In the genomic region with DNA sequence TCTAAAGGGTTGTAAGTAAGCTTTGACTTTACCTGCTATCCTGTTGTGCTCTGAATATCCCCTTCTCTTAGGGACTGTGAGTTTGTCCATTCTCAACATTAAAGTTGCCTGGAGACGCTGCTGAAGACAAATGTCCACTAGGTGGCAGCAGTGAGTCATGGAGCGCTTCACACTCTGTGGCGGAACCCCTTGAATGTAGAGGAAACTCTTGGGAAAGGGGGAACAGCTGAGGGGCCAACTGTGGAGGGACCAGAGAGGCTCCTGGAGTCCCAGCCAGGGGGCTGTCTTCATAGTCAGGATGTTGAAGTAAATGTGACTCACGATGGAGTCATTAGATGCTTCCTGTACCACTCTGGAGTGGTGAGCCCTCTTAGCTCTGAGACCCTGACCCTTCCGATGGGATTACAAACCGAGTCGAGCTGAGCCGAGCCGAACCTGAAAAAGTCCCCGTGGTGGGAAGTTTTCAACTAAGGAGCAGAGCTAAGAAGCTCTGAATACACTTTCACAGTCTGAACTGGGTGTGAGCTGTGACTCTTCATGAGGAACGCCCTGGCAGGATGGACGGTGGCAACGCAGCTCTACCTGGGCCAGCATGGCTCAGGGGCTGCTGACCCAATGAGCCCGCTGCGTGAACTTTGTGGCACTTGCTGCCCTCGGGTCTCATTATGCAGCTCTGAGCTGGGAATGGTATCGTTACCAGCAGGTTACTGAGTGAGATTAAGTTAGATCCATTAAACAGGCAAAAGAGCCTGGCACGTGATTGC, we compare ENCODE assay signal across 8 mouse cellular contexts. TPM values are rescaled to one million over a fixed set of nuclear protein-coding genes. Genes with fewer than 3 reads are reported as not detected.
DNase-seq lines count a peak whose midpoint lies in the region; ATAC-seq and TF ChIP-seq lines count a peak whose summit lies in the region.
"Had no signal": no experiment of that assay in that cellular context is flagged by ENCODE, and none has a peak within 500 bp of the region (broad histone marks: within the 10 kb centered on the region; RNA-seq: fewer than 3 reads in every experiment).

No protein-coding gene starts in this region.

- no peak overlapping the region for H3K4me2 ChIP-seq in hindbrain, embryonic 15.5 days
- H3K4me2 ChIP-seq in midbrain, embryonic 12.5 days (replicated peaks), result peak overlapping the region; percentile 9; the same call in 1 of the 2 replicates

- H3K27ac ChIP-seq in MEL (ENCODE audit: control insufficient read depth, low read depth, low read length), result no peak overlapping the region
- H3K27ac ChIP-seq in embryonic fibroblast, embryonic 13.5 days (ENCODE audit: insufficient read depth, low read length), result no peak overlapping the region
- no peak overlapping the region for H3K27ac ChIP-seq in hindbrain, embryonic 15.5 days (replicated peaks)
- no peak overlapping the region for H3K27ac ChIP-seq in midbrain, embryonic 12.5 days (replicated peaks)
- peak overlapping the region; percentile 66 for H3K27ac ChIP-seq in small intestine, adult 2 months (ENCODE audit: insufficient read depth, low read depth, low read length)

- no peaks in the 10 kb centered on the region for H3K9me3 ChIP-seq in MEL (replicated peaks; ENCODE audit: insufficient read depth, low read length)
- no peaks in the 10 kb centered on the region for H3K9me3 ChIP-seq in hindbrain, embryonic 15.5 days
- H3K9me3 ChIP-seq in midbrain, embryonic 12.5 days, result no peaks in the 10 kb centered on the region

- H3K4me1 ChIP-seq in MEL (ENCODE audit: control insufficient read depth in 1 of 2, insufficient read depth in 2 of 2, low read length in 2 of 2), result peaks cover 6 to 9% of the 10 kb centered on the region in 2 experiments; a peak in 3 of 4 replicates
- no peaks in the 10 kb centered on the region for H3K4me1 ChIP-seq in embryonic fibroblast, embryonic 13.5 days (ENCODE audit: control insufficient read depth, insufficient read depth, low read length)
- H3K4me1 ChIP-seq in hindbrain, embryonic 15.5 days (replicated peaks), result peaks cover 14% of the 10 kb centered on the region
- peaks cover 23% of the 10 kb centered on the region for H3K4me1 ChIP-seq in midbrain, embryonic 12.5 days
- peaks cover 16% of the 10 kb centered on the region for H3K4me1 ChIP-seq in small intestine, adult 2 months (ENCODE audit: control insufficient read depth, insufficient read depth, insufficient read length, low read length)

- WGBS in hindbrain, embryonic 15.5 days, result 41% methylated on average over 18 of the region's 18 CpGs
- WGBS in midbrain, embryonic 12.5 days, result 40% methylated on average over 18 of the region's 18 CpGs
- 29% methylated on average over 18 of the region's 18 CpGs for WGBS in small intestine, adult 2 months

- H3K4me3 ChIP-seq in MEL (ENCODE audit: control insufficient read depth in 1 of 2, insufficient read depth in 1 of 2, low read depth in 2 of 2, low read length in 2 of 2), result no peak overlapping the region
- H3K4me3 ChIP-seq in embryonic fibroblast, embryonic 13.5 days (ENCODE audit: insufficient read depth, low read length), result no peak overlapping the region
- no peak overlapping the region for H3K4me3 ChIP-seq in hindbrain, embryonic 15.5 days
- H3K4me3 ChIP-seq in midbrain, embryonic 12.5 days, result no peak overlapping the region
- H3K4me3 ChIP-seq in small intestine, adult 2 months (ENCODE audit: low read depth, low read length), result no peak overlapping the region
- H3K4me3 ChIP-seq: megakaryocyte, embryonic 14.5 days had no signal

- peaks cover 0 to 3% of the 10 kb centered on the region in 2 experiments; a peak in 1 of 4 replicates for H3K27me3 ChIP-seq in MEL (ENCODE audit: control insufficient read depth in 1 of 2, insufficient read depth in 2 of 2, low read length in 2 of 2)
- no peaks in the 10 kb centered on the region; the same call in 1 of the 2 replicates for H3K27me3 ChIP-seq in hindbrain, embryonic 15.5 days
- peaks cover 36% of the 10 kb centered on the region for H3K27me3 ChIP-seq in midbrain, embryonic 12.5 days
- H3K27me3 ChIP-seq in small intestine, adult 2 months (ENCODE audit: control insufficient read depth, insufficient read depth, low read length), result no peaks in the 10 kb centered on the region

- ATAC-seq in hindbrain, embryonic 15.5 days (ENCODE audit: low FRiP score, low read depth), result peak; percentile 48
- ATAC-seq in midbrain, embryonic 12.5 days (ENCODE audit: low FRiP score, low read depth), result no peak

- no peaks in the 10 kb centered on the region for H3K36me3 ChIP-seq in MEL (ENCODE audit: control insufficient read depth in 1 of 2, insufficient read depth in 2 of 2, low read length in 2 of 2)
- no peaks in the 10 kb centered on the region for H3K36me3 ChIP-seq in hindbrain, embryonic 15.5 days
- no peaks in the 10 kb centered on the region for H3K36me3 ChIP-seq in midbrain, embryonic 12.5 days
- H3K36me3 ChIP-seq in small intestine, adult 2 months (ENCODE audit: control insufficient read depth, insufficient read depth, low read length), result no peaks in the 10 kb centered on the region

- DNase-seq in MEL (ENCODE audit: low read depth, low spot score), result peak; percentile 82
- DNase-seq in adrenal gland, postnatal 4 days (ENCODE audit: low spot score in 2 of 2), result peak; percentile 20 to 60
- DNase-seq in left cerebral cortex, adult 11 months (ENCODE audit: low spot score), result peak; percentile 47

- TF ChIP-seq RAD21 in MEL (IDR thresholded peaks at IDR 0.05; ENCODE audit: low read depth, low read length), result peak; percentile 86

- no peak for TF ChIP-seq POLR2A in MEL (IDR thresholded peaks at IDR 0.05; ENCODE audit: control insufficient read depth in 1 of 2, insufficient read depth in 1 of 2, low read depth in 1 of 2, low read length in 2 of 2, poor library complexity in 1 of 2)
- TF ChIP-seq POLR2A in embryonic fibroblast, embryonic 13.5 days (IDR thresholded peaks at IDR 0.05; ENCODE audit: low read depth, low read length), result no peak
- TF ChIP-seq POLR2A in small intestine, adult 2 months (IDR thresholded peaks at IDR 0.05; ENCODE audit: low read depth, low read length), result no peak

- no peak for TF ChIP-seq EP300 in MEL (IDR thresholded peaks at IDR 0.05; ENCODE audit: low read depth in 1 of 2, low read length in 2 of 2)

- peak; percentile 98 to 99 (median 98) for TF ChIP-seq CTCF in MEL (IDR thresholded peaks at IDR 0.05 in 2 of 3, conservative IDR thresholded peaks at IDR 0.05 in 1 of 3; ENCODE audit: control insufficient read depth in 1 of 3, insufficient read depth in 1 of 3, low read depth in 2 of 3, low read length in 3 of 3, poor library complexity in 1 of 3, severe bottlenecking in 1 of 3)
- peak; percentile 71; the same call in 1 of the 2 replicates for TF ChIP-seq CTCF in embryonic fibroblast, embryonic 13.5 days (IDR thresholded peaks at IDR 0.05; ENCODE audit: borderline replicate concordance, insufficient read depth, low read length)
- peak; percentile 96; the same call in 1 of the 2 replicates for TF ChIP-seq CTCF in small intestine, adult 2 months (IDR thresholded peaks at IDR 0.05; ENCODE audit: extremely low read depth, insufficient read length, insufficient replicate concordance, low read depth, low read length)

- no peak overlapping the region for H3K9ac ChIP-seq in MEL (ENCODE audit: control insufficient read depth, low read depth, low read length, poor library complexity, severe bottlenecking)
- H3K9ac ChIP-seq in hindbrain, embryonic 15.5 days, result no peak overlapping the region
- no peak overlapping the region for H3K9ac ChIP-seq in midbrain, embryonic 12.5 days (replicated peaks)

- no peaks in the 10 kb centered on the region for H3K79me2 ChIP-seq in MEL (ENCODE audit: control insufficient read depth, insufficient read depth, low read length, poor library complexity)

RNA-seq across cellular contexts. Expression of gene Rab37, which starts 7.7 kb away (rescaled TPM):
- 17.2 and 20.6 TPM in 2 replicates for total RNA-seq in MEL (2012; rRNA removed)
- 10 to 100 TPM in 1 of 2 experiments, not detected in 1; 14.6 TPM for polyA plus RNA-seq in MEL (2012; ENCODE audit: insufficient read depth in 1 of 2, insufficient read length in 2 of 2, low read depth in 1 of 2, low replicate concordance in 2 of 2, missing spikeins in 1 of 2)
- 1 to 10 TPM; 2.1 to 2.5 TPM for total RNA-seq in adrenal gland, postnatal 4 days (2021)
- 0.32 and 0.35 TPM in 2 replicates for polyA plus RNA-seq in embryonic fibroblast, embryonic 13.5 days (2011; ENCODE audit: insufficient read length, low read depth, missing spikeins)
- 0.62 and 0.77 TPM in 2 replicates for polyA plus RNA-seq in hindbrain, embryonic 15.5 days (2015; fragmentation: Nextera tagmentation; extraction: Ambion mirVana)
- polyA plus RNA-seq in midbrain, embryonic 12.5 days (2016; fragmentation: Nextera tagmentation; extraction: Ambion mirVana), result 1.5 TPM in 2 replicates
- 0.91 and 2.2 TPM in 2 replicates for polyA plus RNA-seq in small intestine, adult 2 months (2012; rRNA removed)

RNA-seq across cellular contexts. Expression of gene Cd300e, which starts 21.6 kb away (rescaled TPM):
- not detected in 2 replicates for total RNA-seq in MEL (2012; rRNA removed)
- polyA plus RNA-seq in MEL (2012; ENCODE audit: insufficient read depth in 1 of 2, insufficient read length in 2 of 2, low read depth in 1 of 2, low replicate concordance in 2 of 2, missing spikeins in 1 of 2), result not detected
- under 1 TPM; 0.20 to 0.48 TPM for total RNA-seq in adrenal gland, postnatal 4 days (2021)
- not detected in 2 replicates for polyA plus RNA-seq in embryonic fibroblast, embryonic 13.5 days (2011; ENCODE audit: insufficient read length, low read depth, missing spikeins)
- not detected in 2 replicates for polyA plus RNA-seq in hindbrain, embryonic 15.5 days (2015; fragmentation: Nextera tagmentation; extraction: Ambion mirVana)
- not detected in 2 replicates for polyA plus RNA-seq in midbrain, embryonic 12.5 days (2016; fragmentation: Nextera tagmentation; extraction: Ambion mirVana)
- polyA plus RNA-seq in small intestine, adult 2 months (2012; rRNA removed), result 0.22 and 0.52 TPM in 2 replicates

RNA-seq across cellular contexts. Expression of gene Cd300ld3, which starts 35.3 kb away (rescaled TPM):
- total RNA-seq in MEL (2012; rRNA removed), result not detected in 2 replicates
- not detected for polyA plus RNA-seq in MEL (2012; ENCODE audit: insufficient read depth in 1 of 2, insufficient read length in 2 of 2, low read depth in 1 of 2, low replicate concordance in 2 of 2, missing spikeins in 1 of 2)
- total RNA-seq in adrenal gland, postnatal 4 days (2021), result 1 to 10 TPM; 4.8 TPM
- 1.2 TPM in 1 of 2 replicates, not detected in the other for polyA plus RNA-seq in embryonic fibroblast, embryonic 13.5 days (2011; ENCODE audit: insufficient read length, low read depth, missing spikeins)
- not detected in 2 replicates for polyA plus RNA-seq in hindbrain, embryonic 15.5 days (2015; fragmentation: Nextera tagmentation; extraction: Ambion mirVana)
- not detected in 2 replicates for polyA plus RNA-seq in midbrain, embryonic 12.5 days (2016; fragmentation: Nextera tagmentation; extraction: Ambion mirVana)
- polyA plus RNA-seq in small intestine, adult 2 months (2012; rRNA removed), result 1.1 TPM in 2 replicates

RNA-seq across cellular contexts. Expression of gene Cd300ld5, which starts 46.0 kb away (rescaled TPM):
- total RNA-seq in MEL (2012; rRNA removed), result not detected in 2 replicates
- not detected for polyA plus RNA-seq in MEL (2012; ENCODE audit: insufficient read depth in 1 of 2, insufficient read length in 2 of 2, low read depth in 1 of 2, low replicate concordance in 2 of 2, missing spikeins in 1 of 2)
- total RNA-seq in adrenal gland, postnatal 4 days (2021), result 1 to 10 TPM; 1.0 to 1.8 TPM
- polyA plus RNA-seq in embryonic fibroblast, embryonic 13.5 days (2011; ENCODE audit: insufficient read length, low read depth, missing spikeins), result not detected in 2 replicates
- polyA plus RNA-seq in hindbrain, embryonic 15.5 days (2015; fragmentation: Nextera tagmentation; extraction: Ambion mirVana), result not detected in 2 replicates
- not detected in 2 replicates for polyA plus RNA-seq in midbrain, embryonic 12.5 days (2016; fragmentation: Nextera tagmentation; extraction: Ambion mirVana)
- polyA plus RNA-seq in small intestine, adult 2 months (2012; rRNA removed), result 0.85 TPM in 1 of 2 replicates, not detected in the other

RNA-seq across cellular contexts. Expression of gene Cd300lf, which starts 50.2 kb away (rescaled TPM):
- 0.12 and 0.26 TPM in 2 replicates for total RNA-seq in MEL (2012; rRNA removed)
- under 1 TPM in 1 of 2 experiments, not detected in 1; 0.46 TPM for polyA plus RNA-seq in MEL (2012; ENCODE audit: insufficient read depth in 1 of 2, insufficient read length in 2 of 2, low read depth in 1 of 2, low replicate concordance in 2 of 2, missing spikeins in 1 of 2)
- total RNA-seq in adrenal gland, postnatal 4 days (2021), result 1 to 10 TPM; 2.0 to 2.2 TPM
- 0.81 TPM in 1 of 2 replicates, not detected in the other for polyA plus RNA-seq in embryonic fibroblast, embryonic 13.5 days (2011; ENCODE audit: insufficient read length, low read depth, missing spikeins)
- polyA plus RNA-seq in hindbrain, embryonic 15.5 days (2015; fragmentation: Nextera tagmentation; extraction: Ambion mirVana), result 0.17 and 0.34 TPM in 2 replicates
- 0.15 and 0.24 TPM in 2 replicates for polyA plus RNA-seq in midbrain, embryonic 12.5 days (2016; fragmentation: Nextera tagmentation; extraction: Ambion mirVana)
- 3.9 and 6.9 TPM in 2 replicates for polyA plus RNA-seq in small intestine, adult 2 months (2012; rRNA removed)
